Mouse (Mus musculus) forebrain, embryonic 14.5 days (tissue): Measurements from ENCODE around the gene Lrrc15. TPM values are rescaled to one million over a fixed set of nuclear protein-coding genes. Genes with fewer than 3 reads are reported as not detected.

ENCODE experiments used
- polyA plus RNA-seq: library from polyadenylated mRNA; unstranded; fragments of >200 nt; fragmentation: Nextera tagmentation; extraction: Ambion mirVana; gene quantifications from 2 replicates; pipeline ENCODE4 v1.2.1, GENCODE M21; 2014

Gene Lrrc15
- polyA plus RNA-seq, 1 experiment from 2014 or later, result 0.10 TPM

Other genes with a start within 250 kb of the Lrrc15 start
- gene Hes1, start 218.9 kb downstream of the Lrrc15 start, polyA plus RNA-seq, result 15.2 and 20.5 TPM in 2 replicates
- gene Cpn2, start 15.8 kb downstream of the Lrrc15 start, polyA plus RNA-seq, result not detected in 2 replicates
- gene Gp5, start 27.5 kb upstream of the Lrrc15 start, polyA plus RNA-seq, result 0.28 and 0.32 TPM in 2 replicates
- gene Atp13a3, start 122.7 kb upstream of the Lrrc15 start, polyA plus RNA-seq, result 7.3 and 7.4 TPM in 2 replicates